Mouse (Mus musculus) frontal cortex, postnatal 36 days (tissue): Measurements from ENCODE around the gene Stn1.

Experiments
- DNase-seq, 2 experiments: peaks; one replicate each; pipeline ENCODE4 v3.0.0; 2022; ENCODE audit warnings: low spot score in 2 of 2

Stn1 gene

DNA sequence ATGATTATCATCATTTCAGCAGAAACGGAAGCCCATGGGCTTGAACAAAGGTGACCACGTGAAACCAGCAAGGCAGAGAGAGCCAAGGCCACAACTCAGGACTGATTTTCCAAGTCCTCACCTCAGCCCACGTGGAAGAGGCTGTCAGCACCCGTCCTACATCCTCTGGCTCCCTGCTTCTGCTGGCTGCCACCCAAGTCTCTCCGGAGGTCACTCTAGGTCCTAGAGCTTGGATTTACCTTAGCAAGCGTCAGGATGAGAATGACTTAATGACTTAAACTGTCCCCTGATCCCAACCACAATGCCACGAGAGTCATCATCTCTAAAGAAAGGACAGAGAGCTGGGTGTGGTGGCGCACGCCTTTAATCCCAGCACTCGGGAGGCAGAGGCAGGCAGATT lies 84.6 kb downstream of the Stn1 start:
- no peak for DNase-seq

DNA sequence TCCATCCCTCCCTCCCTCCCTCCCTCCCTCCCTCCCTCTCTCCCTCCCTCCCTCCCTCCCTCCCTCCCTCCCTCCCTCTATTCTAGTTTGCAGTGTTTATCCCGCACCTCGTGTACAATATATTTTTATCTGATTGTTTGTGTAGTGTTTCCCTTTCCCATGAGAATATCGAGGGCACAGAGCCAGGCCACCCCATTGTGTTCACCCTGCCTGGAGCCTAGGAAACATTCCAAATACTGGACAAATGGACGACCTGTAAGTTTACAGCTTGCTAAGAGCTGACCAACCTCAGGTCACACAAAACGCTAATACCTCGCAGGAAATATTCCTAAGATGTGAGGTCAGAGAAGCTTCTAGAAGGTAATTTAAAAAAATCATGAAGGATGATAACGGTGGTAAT lies 85.1 kb downstream of the Stn1 start:
- DNase-seq = no peak

DNA sequence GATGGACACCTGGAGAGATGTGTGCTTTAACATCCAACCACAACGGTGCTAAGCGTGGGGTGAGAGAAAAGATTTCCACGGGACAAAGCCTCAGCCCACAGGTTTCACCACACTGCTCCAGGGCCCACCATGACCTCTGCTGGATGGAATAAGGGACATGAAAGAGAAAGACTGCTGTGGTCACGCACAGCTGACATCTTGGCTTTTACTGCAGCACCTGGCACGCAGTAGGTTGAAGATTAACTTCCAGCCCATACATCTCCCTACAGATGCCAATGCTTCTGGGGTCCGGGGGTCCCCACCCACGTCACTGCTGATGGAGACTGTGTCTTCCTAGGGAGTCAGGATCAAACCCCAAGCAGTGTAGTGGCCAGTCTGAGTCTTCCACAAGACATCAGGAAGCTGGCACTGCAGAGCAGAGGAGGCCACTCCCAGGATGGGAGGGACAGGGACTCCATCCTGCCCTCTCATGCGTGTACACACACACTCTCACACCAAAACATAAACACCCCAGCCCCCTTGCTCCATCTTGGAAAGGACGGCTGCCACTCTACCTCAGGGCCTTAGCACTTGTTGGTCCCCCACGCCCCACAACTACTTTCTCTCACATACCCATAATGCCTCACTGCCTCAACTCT lies 85.7 kb downstream of the Stn1 start:
- no peak for DNase-seq
